Mouse (Mus musculus): ENCODE data around the gene Ttll11. TPM values are rescaled to one million over a fixed set of nuclear protein-coding genes. Genes with fewer than 3 reads are reported as not detected.

Gene Ttll11
- total RNA-seq, 2 experiments from 2014 or later = 2.5 to 2.9 TPM

DNA sequence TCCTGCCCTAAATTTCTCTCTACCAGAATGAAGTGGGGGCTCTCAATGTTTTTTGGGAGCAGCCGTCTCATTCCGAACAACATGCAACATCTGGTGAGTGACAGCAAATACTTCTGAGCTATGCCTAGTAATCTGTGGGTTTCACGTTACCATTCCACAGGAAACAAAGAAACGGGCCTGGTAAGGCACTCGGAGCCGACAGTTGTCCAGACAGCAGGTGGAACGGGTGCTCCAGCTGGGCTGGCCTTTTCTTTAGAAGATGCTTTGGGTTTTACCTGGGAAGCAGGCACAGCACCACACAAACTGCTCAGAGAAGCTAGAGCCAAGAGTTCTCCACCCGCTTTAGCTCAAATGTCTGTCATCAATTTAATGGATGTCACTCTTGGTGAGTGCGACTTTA is 69.0 kb downstream of the Ttll11 start:
- DNase-seq = no peak
- intact Hi-C loops (cut with DNase I; ENCODE audit: low total_unique reads) = no loop called here

DNA sequence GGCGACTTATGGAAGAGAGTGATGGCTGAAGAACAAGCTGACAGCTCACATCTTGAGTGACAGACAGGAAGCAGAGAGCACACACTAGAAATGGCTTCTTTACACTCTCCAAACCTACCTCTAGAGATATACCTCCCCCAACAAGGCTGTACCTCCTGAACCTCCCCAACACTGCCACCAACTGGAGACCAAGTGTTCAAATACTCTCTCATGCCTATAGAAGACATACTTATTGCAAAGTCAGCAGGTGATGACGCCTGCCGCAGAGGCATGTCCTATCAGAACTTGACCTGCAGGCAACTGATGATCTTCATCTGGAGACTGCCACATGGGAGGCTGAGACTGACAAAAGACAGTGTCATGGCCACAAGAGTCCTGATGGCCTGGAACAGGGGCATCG is 70.4 kb downstream of the Ttll11 start:
- intact Hi-C loops (cut with DNase I; ENCODE audit: low total_unique reads) = loop anchor here (5.0 kb wide), 1 partner anchor 262 kb away; no protein-coding TSS in a partner anchor
- no peak for DNase-seq

DNA sequence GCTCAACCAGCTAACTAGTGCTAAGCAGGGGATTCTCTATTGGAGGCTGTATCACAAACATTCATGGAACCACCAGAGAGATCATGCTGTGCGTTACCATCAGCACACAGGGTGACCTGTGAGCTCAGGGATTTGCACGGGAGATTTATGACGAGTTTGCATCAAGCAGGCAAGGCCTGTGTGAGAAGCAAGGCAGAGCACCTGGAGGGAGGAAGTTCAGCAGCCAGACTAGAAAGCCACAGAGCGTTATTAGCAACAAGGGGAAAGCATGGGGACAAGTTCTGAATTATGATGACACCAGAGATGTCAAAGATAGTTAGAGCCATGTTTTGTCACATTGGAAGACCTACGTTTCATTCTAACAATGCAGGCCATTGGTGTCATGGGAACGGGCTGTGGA is 72.1 kb downstream of the Ttll11 start:
- intact Hi-C loops (cut with DNase I; ENCODE audit: low total_unique reads) = loop anchor here (5.0 kb wide), 1 partner anchor 260 kb away; no protein-coding TSS in a partner anchor
- no peak for DNase-seq

DNA sequence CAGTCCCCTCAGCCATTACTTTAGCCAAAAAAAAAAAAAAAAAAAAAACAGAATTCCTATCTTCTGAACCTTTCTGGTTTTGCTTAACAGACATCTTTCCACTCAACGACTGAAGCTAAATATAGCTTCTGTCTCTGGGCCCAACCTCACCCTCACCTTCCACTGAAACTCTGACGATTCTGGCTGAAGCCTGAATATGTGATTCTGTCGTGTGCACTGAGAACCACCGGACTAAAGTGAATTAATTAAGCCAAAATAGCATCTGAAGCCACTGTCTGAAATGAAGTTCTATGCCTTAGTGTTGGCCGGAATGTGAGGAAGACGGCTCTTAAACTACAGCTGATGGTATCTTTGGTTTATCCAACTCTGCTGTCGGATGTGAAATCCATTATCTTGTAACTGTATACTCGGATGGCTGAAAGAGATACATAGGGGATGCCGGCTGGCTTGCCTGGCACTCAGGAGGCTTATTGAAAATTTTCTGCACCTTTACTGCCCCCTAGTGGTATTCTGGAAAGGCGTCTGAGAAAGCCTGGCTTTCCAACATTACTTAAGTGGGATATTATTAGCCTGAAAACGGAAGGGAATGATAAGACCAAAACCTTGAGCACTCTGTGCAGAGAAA is 73.4 kb downstream of the Ttll11 start:
- intact Hi-C loops (cut with DNase I; ENCODE audit: low total_unique reads) = loop anchor here (5.0 kb wide), 1 partner anchor 259 kb away; no protein-coding TSS in a partner anchor

DNA sequence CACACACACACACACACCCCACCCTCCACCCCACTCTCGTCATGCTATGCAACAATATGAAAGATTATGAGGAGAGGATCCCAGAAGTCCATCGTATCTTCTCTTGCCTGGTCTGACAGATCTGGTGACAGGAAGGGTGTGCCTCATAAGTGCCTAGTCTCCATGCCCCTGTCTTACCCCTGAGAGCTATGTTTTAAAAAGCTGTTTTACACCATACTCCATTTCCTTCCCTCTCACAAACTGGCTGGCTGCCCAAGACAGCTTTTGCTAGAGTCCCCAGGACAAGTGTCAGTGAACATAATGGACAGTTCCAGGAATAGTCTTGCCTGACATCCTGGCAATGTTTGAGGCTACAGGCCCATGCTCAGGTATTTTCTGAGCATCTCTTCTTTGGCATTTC is 78.9 kb downstream of the Ttll11 start:
- DNase-seq = peak; percentile 28

More for the DNA sequence above, 73.4 kb downstream of the Ttll11 start:
- peak; percentile 52 for DNase-seq

DNA sequence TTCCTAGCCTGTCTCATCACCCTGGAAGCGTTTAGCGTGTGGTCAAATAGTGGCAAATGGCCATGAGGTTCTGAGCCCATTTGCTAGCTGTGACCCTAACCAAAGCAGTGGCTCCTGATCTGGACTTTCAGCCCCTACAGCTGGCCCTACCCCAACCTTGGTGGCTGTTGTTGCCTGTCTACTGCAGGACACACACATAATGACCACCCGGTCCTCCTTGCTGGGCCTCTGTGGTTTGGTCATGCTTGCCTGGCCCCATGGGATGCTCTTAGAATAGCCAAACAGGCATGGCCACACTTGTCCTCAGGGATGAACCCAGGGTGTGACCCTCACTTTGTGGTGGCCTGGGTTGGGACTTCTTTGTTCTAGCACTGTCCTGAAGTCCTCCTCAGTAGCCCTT is 80.0 kb downstream of the Ttll11 start:
- intact Hi-C loops (cut with DNase I; ENCODE audit: low total_unique reads) = no loop called here
- no peak for DNase-seq

More for the DNA sequence above, 78.9 kb downstream of the Ttll11 start:
- intact Hi-C loops (cut with DNase I; ENCODE audit: low total_unique reads) = no loop called here

DNA sequence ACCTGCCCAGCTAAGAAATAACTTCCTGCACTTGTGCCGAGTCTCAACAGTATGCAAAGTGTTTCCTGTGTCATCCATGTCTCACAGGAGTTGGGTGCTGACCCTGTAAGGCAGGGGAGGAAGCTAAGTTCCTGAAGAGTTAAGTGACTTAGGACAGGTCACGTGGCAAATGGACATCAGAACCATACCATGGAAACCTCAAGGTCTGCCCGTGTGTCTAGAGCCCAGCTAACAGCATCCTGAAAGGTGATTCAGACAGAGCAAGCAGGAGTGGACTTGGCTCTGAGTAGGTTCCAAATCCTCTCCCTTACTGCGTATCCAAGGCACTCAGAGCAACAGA is 80.6 kb downstream of the Ttll11 start:
- intact Hi-C loops (cut with DNase I; ENCODE audit: low total_unique reads) = no loop called here
- DNase-seq = no peak

DNA sequence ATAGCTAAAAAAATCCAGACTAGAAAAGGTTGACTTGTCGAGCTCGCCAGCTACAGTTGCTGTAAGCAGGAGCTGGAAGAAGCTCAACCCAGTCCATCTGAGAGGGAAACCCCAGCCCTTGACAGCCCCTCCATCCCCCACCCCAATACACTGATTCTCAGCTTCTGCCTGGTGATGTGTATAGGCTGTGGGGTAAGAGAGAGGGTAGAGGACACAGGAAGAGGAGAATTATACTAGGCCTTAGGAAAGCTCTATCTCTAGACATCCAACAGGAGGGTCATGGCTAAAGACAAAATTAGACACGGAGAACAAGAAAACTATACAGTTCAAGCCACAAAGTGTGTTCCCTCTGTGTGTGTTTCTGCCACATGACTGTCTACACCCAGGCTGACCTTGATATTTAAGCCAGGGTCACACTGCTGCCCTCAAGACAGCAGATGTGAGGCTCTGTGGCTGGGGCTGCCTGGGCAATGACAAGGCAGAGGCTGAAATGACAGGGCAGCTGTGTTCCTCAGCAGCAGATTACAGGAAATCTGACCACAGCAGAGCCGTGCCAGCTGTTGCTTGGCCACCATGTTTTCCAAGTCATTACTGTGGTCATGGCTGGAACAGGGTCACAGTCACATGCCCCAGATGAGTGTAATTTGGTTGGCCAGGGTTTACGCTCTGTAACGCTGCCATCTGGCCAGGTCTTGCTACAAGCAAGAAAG is 81.1 kb downstream of the Ttll11 start:
- intact Hi-C loops (cut with DNase I; ENCODE audit: low total_unique reads) = no loop called here
- DNase-seq = peak; percentile 86

DNA sequence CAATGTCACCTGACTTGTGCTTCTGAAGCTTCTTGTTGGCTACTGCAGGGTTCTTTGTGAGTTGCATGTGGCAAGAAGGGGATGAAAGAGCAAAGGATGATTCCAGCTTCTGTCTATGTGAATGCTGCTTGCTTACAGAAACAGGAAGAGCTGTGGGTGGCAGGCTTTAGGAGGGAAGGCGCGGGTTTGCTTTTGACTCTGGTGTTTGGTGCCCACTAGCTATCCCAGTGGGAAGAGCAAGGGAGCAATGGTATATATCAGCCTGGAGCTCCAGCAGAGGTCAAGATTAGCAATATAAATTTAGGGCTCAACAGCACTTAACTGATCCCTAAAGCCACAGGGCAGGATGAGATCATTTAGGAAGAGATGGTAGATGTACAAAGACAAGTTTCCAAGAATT is 82.6 kb downstream of the Ttll11 start:
- intact Hi-C loops (cut with DNase I; ENCODE audit: low total_unique reads) = no loop called here
- no peak for DNase-seq

DNA sequence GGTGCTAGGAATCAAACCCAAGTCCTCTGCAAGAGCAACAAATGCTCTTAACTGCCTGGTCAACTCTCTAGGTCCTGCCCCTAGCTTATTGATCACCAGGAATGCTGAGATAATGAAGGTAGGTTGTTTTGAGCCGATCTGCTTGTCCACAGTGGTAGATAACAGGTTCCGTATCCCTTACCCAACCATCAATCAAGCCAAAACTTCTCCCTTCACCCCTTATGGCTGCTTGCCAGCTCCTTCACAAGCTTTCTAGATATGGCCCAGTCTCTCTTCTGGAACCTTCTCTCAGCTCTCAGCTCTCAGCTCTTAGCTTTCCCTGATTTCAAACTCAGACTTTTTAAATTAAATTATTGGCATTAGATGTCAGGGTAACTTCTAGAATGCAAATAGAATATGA is 85.2 kb downstream of the Ttll11 start:
- no peak for DNase-seq
- intact Hi-C loops (cut with DNase I; ENCODE audit: low total_unique reads) = loop anchor here (5.0 kb wide), 1 partner anchor 162 kb away; no protein-coding TSS in a partner anchor

DNA sequence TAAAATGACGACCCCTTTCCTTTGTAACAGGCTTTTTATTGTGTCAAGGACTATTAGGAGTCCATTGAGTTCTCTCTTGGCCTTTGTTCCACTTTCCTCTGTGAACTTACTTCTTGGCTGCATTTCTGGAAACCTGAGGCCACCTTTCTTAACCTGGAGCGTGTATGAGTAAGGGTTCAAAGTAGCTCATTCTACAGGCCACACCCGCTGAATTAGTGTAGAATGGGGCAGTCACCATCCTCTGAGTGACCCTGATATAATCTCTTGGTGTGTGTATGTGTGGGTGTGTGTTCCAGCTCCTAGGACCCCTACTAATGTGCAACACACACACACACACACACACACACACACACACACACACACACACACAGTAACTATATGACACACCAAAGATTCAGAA is 89.1 kb downstream of the Ttll11 start:
- intact Hi-C loops (cut with DNase I; ENCODE audit: low total_unique reads) = loop anchor here (5.0 kb wide), 1 partner anchor 158 kb away; no protein-coding TSS in a partner anchor
- DNase-seq = no peak

DNA sequence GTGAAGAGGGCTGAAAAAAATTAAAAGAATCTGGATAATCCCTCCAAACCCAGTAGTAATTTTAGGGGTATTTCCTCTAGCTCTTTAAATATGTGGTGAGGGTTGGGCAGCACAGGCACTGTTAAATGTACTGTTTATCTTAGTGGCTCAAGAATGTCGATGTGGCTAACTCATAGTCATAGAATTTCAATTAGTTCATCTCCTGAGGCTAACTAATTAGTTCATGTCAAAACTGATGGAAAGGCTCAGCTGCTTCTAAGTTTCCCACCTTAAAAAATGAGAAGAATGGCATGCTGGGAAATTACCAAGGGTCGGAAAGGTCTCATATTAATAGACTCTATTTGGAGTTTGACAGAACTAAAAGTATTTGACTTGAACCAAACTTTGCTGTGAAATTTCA is 89.9 kb downstream of the Ttll11 start:
- no peak for DNase-seq
- intact Hi-C loops (cut with DNase I; ENCODE audit: low total_unique reads) = loop anchor here (5.0 kb wide), 1 partner anchor 157 kb away; no protein-coding TSS in a partner anchor

DNA sequence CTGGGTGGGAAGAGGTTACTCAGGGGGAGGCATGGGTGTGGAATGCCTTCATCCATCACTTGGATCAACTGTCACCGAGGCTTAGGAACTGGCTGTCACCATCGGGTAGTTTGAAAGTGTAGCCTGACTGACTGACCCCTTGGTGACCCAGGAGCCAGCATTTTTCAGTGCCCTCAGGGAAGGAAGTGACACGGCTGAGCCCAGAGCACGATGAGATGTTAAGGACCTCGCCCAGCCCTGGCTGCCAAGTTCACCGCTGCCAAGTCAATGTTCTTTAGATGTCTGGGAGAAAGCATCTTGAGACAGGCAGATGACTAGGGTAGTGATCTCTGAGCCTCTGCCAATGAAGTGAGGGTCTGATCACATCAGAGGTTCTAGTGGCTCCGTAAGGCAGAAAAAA is 95.4 kb downstream of the Ttll11 start:
- intact Hi-C loops (cut with DNase I; ENCODE audit: low total_unique reads) = no loop called here
- peak; percentile 22 for DNase-seq

DNA sequence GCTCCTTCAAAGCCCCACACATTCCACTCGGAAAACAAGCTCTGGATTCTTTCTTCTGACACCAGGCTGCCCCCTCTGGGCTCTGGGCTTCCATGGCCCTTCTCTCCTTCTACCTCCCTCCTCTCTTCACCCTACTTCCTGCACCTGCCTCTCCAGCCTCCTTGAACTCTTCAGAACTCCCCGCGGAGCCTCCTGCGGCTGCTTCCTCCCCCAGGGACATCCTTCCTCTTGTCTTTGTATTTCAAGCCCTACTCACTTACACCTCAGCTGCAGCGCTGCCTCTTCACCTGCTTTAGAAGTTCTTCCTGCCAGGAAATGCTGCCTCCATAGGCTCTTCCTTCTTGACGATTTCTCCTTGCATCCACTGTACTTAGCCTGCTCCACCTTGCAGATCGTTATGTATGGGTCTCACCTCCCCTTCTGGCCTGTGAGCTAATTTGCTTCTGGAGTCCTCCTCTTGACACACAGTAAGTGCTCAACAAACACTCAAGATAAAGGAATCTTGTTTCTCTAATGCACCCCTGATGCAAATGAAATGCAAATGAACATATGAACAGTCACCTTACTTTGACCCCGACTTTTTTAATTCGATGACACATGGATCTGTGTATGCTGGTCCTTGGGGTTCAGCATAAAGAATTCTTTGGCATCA is 97.3 kb downstream of the Ttll11 start:
- intact Hi-C loops (cut with DNase I; ENCODE audit: low total_unique reads) = no loop called here
- no peak for DNase-seq

DNA sequence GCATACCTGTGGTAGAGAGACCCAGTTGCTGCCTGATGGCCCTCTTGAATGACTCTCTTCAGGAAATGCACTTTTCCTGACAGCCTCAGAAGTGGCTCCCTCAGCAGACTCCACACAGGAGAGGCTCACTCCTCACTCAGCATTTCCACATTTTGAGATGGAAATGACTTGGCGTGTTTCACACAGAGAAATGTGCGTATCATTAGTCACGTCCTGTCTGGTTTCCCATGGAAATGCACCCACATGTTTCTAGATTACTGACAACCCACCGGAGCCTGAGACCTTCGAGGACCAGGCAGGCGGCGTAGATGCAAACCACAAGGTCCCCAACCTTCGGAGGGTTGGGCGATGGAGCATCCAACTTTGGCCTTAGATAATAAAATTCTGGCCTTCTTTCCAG is 97.8 kb downstream of the Ttll11 start:
- intact Hi-C loops (cut with DNase I; ENCODE audit: low total_unique reads) = no loop called here
- DNase-seq = no peak

DNA sequence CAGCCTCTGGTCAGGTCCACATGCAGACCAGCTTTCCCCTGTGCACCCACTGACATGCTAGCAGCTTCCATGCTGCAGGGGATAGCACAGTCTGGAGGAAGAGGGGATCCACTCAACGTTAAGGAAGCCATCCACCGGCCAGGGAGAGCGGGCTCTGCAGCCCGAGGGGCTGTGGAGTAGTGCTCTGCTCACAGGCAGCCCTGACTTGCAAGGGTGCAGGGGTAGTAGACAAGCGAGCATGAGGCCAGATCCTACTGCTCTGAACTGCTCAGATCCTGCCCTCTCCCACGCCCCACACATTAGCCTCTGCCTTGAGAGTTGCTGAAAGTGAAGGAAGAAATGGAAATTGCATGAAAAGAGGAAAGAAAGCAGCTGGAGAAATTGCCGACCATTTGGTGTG is 99.4 kb downstream of the Ttll11 start:
- intact Hi-C loops (cut with DNase I; ENCODE audit: low total_unique reads) = no loop called here
- DNase-seq = no peak

DNA sequence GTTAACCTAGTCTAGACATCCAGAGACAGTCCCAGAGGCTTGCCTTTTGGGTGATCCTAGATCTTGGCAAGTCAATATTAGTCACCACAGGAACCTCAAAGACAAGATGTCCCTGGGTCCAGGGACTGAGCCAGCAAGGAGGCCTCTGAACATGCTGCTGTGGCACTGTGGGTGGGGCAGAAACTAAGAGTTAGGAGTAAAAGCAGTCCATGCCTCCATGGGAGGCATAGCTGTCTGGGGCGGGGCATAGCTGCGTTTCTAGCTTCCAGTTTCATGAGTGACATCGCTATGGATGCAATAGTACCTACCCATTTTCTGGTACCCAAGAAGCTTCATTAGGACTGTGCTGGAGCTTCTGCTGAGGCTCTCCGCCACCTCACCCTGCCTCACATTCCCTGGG is 99.8 kb downstream of the Ttll11 start:
- DNase-seq = no peak
- intact Hi-C loops (cut with DNase I; ENCODE audit: low total_unique reads) = no loop called here

DNA sequence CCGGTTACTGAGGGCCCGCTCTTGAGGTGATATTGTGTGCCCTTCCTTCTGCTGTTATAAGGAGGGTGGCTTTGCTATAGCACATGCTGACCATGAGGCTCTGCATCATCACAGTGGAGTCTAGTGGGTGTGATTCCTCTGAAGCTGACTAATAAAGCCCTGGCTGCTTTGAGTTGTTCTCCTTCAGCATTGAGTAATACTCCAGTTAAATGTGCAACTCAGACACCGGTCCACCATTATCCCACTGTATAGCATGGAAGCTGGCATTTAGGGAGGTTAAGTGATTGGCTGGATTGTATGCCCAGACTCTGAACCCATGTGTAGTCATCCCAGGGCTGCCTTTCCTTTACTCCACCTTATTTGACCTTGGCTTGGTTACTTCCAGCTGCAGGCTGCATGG is 101.2 kb downstream of the Ttll11 start:
- intact Hi-C loops (cut with DNase I; ENCODE audit: low total_unique reads) = no loop called here
- DNase-seq = no peak

DNA sequence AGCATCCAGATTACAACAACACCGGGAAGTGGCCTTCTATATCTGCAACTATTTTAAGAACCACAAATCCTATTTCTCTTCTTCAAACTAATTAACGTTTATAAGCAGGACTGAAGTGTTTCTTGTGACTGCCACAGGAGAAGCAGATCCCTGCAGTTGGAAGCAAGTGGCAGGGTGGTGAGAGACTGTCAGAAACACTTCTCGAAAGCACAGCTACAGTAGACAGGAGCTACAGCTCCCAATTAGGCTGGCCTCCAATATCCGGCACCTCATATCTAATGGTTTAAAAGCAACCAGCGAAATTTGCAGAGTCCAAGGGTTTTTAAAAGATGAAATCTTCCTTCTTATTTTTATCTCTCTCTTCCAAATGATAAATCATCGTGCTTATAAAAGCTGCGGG is 104.1 kb downstream of the Ttll11 start:
- intact Hi-C loops (cut with DNase I; ENCODE audit: low total_unique reads) = no loop called here
- no peak for DNase-seq

DNA sequence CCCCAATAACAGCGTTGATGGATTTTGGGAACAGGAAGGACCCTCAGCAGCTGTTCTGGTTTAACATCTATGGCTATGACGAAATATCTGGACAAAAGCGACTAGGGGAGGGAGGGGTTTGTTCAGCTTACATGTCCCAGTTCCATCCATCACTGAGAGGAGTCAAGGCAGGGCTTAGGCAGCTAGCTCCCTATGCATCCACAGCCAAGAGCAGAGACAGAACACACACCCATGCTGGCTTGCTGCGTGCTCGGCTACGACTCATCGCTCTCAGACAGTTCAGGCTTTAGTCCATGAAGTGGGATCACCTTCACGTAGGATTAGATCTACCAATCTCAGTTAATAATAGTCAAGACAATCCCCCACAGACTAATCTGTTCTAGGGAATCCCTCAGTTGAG is 105.3 kb downstream of the Ttll11 start:
- intact Hi-C loops (cut with DNase I; ENCODE audit: low total_unique reads) = no loop called here

DNA sequence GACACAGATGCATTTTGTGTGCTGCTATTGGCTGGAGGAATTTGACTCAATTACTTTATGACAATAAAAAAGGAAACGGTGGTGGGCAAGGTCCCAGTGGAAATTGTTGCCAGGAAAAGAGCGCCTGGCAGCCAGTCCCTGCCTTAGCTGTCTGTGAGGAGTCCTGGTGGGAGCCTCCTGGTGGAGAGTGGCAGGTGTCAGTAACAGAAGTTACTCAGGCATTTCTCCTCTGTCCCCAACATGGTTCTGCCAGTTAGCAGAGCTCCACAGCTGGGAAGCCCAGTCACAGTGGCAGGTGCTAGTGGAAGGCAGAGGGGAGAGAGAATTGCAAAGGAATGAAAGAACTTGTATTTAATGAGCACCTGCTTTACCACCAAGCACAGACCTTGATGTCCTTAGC is 110.5 kb downstream of the Ttll11 start:
- no peak for DNase-seq
- intact Hi-C loops (cut with DNase I; ENCODE audit: low total_unique reads) = no loop called here

More for the DNA sequence above, 105.3 kb downstream of the Ttll11 start:
- no peak for DNase-seq
